Mouse (Mus musculus) adipocyte (in vitro differentiated cells): Measurements from ENCODE around the gene Btbd35f10.
"Not testable (repeated sequence)": the region's sequence is repeated elsewhere in the genome, so short reads cannot be mapped to it uniquely, and the experiment has no call there.

Experiments used
- DNase-seq: peaks from one replicate; pipeline ENCODE4 v3.0.0-alpha.2; 2016; ENCODE audit warnings: low spot score

The Btbd35f10 gene

GRCm38 (mm10) chrX:3752785-3753184 lies at the start of gene Btbd35f10:
Gene Btbd35f10 (minus strand): TSS chrX:3752885.
- not testable (repeated sequence) for DNase-seq
